Mouse (Mus musculus): ENCODE data around the gene Gm595.

DNA sequence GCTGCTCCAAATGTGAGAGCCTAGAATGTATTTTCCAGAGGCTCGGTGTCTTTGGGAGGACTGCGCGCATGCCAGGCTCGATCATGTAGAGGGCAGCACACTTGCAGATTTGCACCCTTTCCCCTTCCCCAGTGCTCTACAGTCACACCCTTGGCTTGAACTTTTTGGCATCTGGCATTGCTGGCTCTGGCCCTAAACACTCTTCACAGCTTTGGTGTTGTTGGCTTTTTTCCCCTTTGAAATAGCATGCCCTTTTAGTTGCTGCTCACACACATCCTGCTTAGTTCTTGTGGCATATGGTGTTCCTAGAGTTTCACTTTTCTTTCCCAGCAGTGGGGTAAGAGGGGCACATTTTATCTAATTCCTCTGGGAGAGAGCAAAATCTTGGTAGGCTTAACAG lies 30.9 kb upstream of the Gm595 start:
- no peak for TF ChIP-seq CHD2 (IDR thresholded peaks at IDR 0.05; ENCODE audit: low read depth, low read length)
- TF ChIP-seq MAFK (IDR thresholded peaks at IDR 0.05; ENCODE audit: insufficient read depth, low read depth, low read length) = no peak
- no peak for TF ChIP-seq ZC3H11A (IDR thresholded peaks at IDR 0.05; ENCODE audit: borderline replicate concordance, low read depth, low read length)
- no peak for TF ChIP-seq ZNF384 (IDR thresholded peaks at IDR 0.05; ENCODE audit: low read depth, low read length)
- no peak for TF ChIP-seq HCFC1 (IDR thresholded peaks at IDR 0.05; ENCODE audit: borderline replicate concordance, insufficient read depth, low read length)
